Mouse (Mus musculus): ENCODE measurements at regions not wholly inside any gene's neighbourhood (a gene's known extent, or its start where the extent isn't known, plus 50 kb on each side); places are given as distances from the start of the nearest gene placed in this dataset.

DNA sequence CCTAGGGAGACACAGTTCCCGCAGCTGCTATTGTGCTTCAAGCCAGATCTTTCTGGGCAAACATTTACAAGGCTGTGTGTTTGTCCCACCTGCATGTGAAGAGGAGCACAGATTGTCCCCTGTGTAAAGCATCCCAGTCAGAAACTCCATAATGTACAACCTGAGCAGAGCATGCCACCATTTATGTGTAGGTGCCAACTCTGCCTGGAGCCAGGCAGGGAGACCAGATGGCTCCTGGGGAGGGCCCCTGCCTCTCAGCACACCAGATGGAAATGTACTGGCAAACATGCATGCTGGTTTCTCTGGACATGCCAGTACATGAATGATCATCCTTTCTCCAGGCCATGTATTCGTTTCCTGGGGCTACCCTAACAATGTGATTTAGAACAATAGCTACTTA is 98.6 kb upstream of the Foxp3 start:
- TF ChIP-seq CTCF (IDR thresholded peaks at IDR 0.05; ENCODE audit: low read depth), result no peak
- TF ChIP-seq EP300 (IDR thresholded peaks at IDR 0.05; ENCODE audit: low read depth), result no peak
